Mouse (Mus musculus) right cerebral cortex, postnatal 14 days (tissue): ENCODE results near the gene Olfr1425.
"Not testable (repeated sequence)": the region's sequence is repeated elsewhere in the genome, so short reads cannot be mapped to it uniquely, and the experiment has no call there.

ENCODE experiments used
- DNase-seq: peaks from one replicate; pipeline ENCODE4 v3.0.0; 2022

Gene Olfr1425

DNA sequence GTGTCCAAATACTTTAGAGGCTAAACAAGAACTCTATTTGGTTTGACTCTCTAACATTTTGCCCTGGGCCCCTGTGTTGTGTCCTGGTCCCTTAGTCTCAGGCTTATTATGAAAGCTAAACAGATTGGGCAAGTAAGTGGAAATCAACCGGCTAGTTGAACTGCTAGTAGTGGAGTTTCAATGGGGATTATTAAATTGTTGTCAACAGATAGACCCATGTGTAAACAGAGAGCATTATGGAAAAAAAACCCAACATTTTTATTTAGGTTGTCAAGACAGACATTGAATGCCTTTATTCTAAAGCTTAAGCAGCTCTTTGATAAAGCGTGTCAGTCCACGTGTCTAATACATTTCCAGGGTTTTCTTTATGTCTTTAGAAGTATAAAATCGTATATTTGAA lies at the start of gene Olfr1425:
TSS of gene Olfr1425 (minus strand) at position 101 of the 400 bp plus-strand sequence.
- DNase-seq, result not testable (repeated sequence)

DNA sequence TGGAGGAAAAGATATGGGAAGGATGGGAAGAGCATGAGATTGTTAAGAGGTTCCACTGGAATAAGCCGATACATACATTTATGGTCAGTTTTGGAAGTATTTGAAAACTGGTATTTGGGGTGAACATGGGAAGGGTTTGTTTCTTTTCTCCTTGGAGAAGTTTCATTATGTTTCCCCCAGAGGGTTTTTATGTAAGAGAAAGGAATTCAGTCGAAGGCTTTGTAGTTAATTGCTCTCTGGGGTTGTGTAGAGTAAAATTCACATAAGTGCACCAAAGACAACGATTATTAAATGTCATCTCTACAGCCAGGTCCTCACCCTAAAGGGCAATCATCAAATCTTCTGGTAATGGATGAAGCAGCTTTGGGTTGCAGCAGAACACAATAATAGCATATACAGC lies 45.6 kb upstream of the Olfr1425 start, which contains the start of gene Olfr76:
TSS of gene Olfr76 (minus strand) at position 101 of the 400 bp plus-strand sequence.
- DNase-seq, result no peak

DNA sequence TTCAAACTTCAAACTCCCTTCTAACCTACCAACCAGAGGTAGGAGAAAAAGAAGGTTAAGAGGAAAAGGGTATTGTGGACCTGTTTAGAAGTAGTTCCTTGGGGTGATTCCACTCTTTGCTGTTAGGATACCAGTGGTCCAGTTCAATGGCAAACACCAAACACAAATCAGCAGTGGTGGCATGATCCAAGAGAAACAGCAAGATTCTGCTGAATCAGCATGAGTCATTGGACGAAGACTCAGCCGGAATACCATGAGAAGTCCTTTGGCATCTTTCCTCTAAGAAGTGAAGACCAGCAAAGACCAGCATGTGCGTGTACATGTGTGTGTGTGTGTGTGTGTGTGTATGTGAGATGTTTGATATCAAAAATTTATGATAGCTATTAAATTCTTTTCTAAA lies 38.9 kb upstream of the Olfr1425 start:
- DNase-seq, result no peak

DNA sequence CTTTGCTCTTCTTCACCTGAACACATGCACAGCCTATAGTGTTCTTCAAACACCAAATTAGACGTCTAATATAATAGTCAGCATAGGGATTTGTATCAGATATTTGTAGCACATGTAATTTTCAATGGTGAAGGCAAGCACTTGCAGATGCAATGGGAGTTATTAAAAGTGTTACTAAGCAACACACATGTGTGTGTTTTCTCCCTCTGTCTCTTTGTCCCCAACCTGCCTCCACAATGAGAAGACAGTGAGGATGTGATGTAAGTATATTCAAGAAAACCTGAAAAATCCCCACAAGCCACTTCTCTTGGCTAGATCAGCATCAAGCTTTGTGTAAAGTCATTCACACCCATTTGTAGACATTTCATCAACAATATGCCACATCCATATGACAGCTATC lies 38.3 kb upstream of the Olfr1425 start, which contains the start of gene Olfr1428:
TSS of gene Olfr1428 (minus strand) at position 101 of the 400 bp plus-strand sequence.
- no peak for DNase-seq

- no peak for DNase-seq
Measured at GRCm38 (mm10) chr19:12113807-12114206, 36.3 kb upstream of the Olfr1425 start.

GRCm38 (mm10) chr19:12104541-12104940 lies 27.0 kb upstream of the Olfr1425 start:
- DNase-seq, result no peak

DNA sequence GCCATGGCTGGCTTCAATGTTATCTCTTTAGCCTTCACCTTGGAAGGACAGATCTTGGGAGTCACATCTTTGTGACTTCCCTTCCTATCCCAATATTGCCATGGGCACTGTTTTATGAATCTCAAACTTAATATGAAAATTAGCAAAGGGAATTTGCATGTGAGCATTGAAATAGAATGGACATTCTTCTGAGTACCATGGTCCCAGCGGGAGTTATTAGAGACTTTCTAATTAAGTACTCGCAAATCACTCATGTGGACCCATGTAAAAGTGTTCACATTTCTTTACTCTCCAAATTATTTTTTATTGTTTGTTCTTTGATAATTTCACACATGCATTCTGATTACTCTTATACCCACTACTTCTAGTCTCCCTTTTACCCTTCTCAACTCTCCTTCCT lies 25.7 kb upstream of the Olfr1425 start, which contains the start of gene Olfr1427:
TSS of gene Olfr1427 (minus strand) at position 101 of the 400 bp plus-strand sequence.
- DNase-seq, result no peak

- DNase-seq, result no peak
Measured at GRCm38 (mm10) chr19:12091913-12092312, 14.4 kb upstream of the Olfr1425 start, which contains the start of gene Olfr1426. Gene Olfr1426, minus strand, starts transcription at chr19:12092013.

DNA sequence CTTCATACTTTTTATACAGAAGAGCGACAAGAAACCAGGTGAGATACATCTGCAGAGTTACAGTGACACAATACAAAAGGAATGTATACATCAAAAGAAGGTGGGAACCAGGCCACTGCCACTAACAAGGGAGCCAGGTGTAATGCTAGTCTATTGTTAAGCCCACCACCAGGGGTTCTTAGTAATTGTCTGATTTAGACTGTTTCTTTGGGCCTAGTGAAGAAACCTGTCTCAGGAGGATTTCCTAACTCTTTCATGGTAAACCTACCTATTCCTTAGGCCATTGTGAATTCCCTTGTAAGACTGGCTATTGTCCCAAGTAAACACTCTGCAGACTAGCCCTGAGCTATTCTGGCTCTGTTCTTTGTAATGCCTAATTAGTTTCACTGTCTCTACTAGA lies 8.0 kb downstream of the Olfr1425 start:
- DNase-seq, result not testable (repeated sequence)

GRCm38 (mm10) chr19:12067806-12068205 lies 9.7 kb downstream of the Olfr1425 start:
- DNase-seq, result not testable (repeated sequence)

- DNase-seq, result not testable (repeated sequence)
Measured at GRCm38 (mm10) chr19:12062582-12062981, 14.9 kb downstream of the Olfr1425 start, which contains the start of gene Olfr1424. Gene Olfr1424, minus strand, starts transcription at chr19:12062682.

- DNase-seq, result no peak
Measured at GRCm38 (mm10) chr19:12043163-12043562, 34.4 kb downstream of the Olfr1425 start.

DNA sequence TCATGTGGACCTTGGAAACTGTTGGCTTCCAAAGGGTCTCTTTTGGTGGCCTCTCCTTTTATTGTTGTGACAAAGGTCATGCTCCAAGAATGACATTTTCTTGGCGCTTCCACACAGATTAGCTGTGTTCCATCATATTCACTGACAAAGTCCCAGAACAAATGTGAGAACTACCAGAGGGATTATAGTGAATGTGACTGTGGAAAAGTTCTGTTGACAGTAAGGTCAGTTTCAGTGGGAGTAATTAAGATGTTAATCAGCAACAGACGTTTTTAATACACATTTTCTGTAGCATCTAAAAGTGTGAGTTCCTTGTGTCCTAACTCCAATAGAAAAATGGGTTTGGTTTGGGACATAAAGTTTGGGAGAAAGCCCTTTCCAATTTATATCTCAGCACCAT lies 36.3 kb downstream of the Olfr1425 start, which contains the start of gene Olfr1423:
TSS of gene Olfr1423 (minus strand) at position 101 of the 400 bp plus-strand sequence.
- no peak for DNase-seq

DNA sequence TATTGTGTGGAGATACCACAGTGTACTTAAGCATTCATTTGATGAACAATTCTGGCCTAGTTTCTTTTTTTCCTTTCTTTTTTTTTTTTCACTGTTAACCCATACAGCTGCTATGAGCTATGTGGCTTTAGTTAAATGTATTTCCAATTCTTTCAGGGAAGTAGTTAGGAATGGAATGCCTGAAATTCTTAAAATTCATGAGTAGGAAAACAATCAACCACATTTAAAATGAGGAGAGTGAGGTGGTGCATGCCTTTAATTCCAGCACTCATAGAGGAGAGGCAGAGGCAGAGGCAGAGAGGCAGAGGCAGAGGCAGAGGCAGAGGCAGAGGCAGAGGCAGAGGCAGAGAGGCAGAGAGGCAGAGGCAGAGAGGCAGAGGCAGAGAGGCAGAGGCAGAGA lies 39.8 kb downstream of the Olfr1425 start:
- DNase-seq, result no peak

DNA sequence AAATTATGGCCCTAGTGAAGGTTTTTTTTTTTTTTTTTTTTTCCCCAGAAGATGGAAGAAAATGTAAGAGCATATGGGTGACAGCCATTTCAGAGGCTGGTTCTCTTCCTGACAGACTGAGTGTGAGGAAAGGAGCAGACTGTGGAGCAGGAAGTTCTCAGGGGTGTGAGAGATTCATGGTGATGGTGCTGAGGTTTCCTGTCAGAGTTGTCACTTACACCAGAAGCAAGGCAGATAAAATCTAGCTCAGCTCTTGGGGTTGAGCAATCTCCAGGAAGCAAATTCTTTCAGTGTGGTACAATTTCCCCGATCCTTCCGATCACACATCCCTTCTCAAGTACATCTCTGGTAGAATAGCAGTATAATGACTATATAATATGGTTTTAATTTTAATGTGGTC lies 50.9 kb downstream of the Olfr1425 start:
- no peak for DNase-seq

- DNase-seq, result no peak
Measured at GRCm38 (mm10) chr19:12025333-12025732, 52.2 kb downstream of the Olfr1425 start.

DNA sequence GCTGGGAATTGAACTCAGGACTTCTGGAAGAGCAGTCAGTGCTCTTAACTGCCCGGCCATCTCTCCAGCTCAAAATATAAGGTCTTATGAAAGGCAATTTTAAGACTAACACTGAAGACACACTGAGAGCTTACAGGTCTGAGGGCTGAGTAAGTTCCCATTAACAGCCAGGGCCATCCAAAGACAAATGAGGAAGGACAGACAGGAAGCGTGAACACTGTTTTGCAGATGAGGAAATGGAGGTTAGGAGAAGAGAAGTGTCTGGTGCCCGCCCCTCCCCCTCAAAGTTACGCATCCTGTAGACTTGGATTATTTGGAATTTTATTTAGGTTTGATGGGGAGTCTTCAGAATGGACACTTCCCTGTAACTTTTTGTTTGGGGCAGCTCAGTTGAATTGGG lies 53.4 kb downstream of the Olfr1425 start:
- no peak for DNase-seq
